Mouse (Mus musculus) intestine, embryonic 15.5 days (tissue): ENCODE measurements around the gene Ildr2. TPM values are rescaled to one million over a fixed set of nuclear protein-coding genes. Genes with fewer than 3 reads are reported as not detected.

Source experiments
- ATAC-seq: fragments of 200-750 bp; cut with Nextera tagmentation; 2 replicates; pipeline ENCODE4 v1.8.0; 2017; ENCODE audit warnings: moderate TSS enrichment, moderate library complexity
- H3K27ac ChIP-seq: fragments of 300-500 bp; sonication (generic); 2 replicates; pipeline ENCODE4 v1.5.1; 2015; ENCODE audit warnings: mild to moderate bottlenecking, inconsistent platforms
- H3K27me3 ChIP-seq: fragments of 300-500 bp; sonication (generic); replicated peaks from 2 replicates; pipeline ENCODE4 v1.6.1; 2015; ENCODE audit warnings: inconsistent platforms
- H3K36me3 ChIP-seq: fragments of 300-500 bp; sonication (generic); 2 replicates; pipeline ENCODE4 v1.6.1; 2015; ENCODE audit warnings: inconsistent platforms
- H3K4me1 ChIP-seq: fragments of 300-500 bp; sonication (generic); replicated peaks from 2 replicates; pipeline ENCODE4 v1.6.1; 2015; ENCODE audit warnings: inconsistent platforms
- H3K4me2 ChIP-seq: fragments of 300-500 bp; sonication (generic); replicated peaks from 2 replicates; pipeline ENCODE4 v1.6.1; 2015; ENCODE audit warnings: mild to moderate bottlenecking, inconsistent platforms
- H3K4me3 ChIP-seq: fragments of 300-500 bp; sonication (generic); replicated peaks from 2 replicates; pipeline ENCODE4 v1.5.1; 2015; ENCODE audit warnings: inconsistent platforms
- H3K9ac ChIP-seq: fragments of 300-500 bp; sonication (generic); 2 replicates; pipeline ENCODE4 v1.6.1; 2015; ENCODE audit warnings: inconsistent platforms
- H3K9me3 ChIP-seq: fragments of 300-500 bp; sonication (generic); 2 replicates; pipeline ENCODE4 v1.6.1; 2016; ENCODE audit warnings: inconsistent platforms
- WGBS: fragments of 180-500 bp; shearing (Covaris S2); methylation state at CpG from one replicate; pipeline ENCODE4 v1.1.7; 2015; 5-methylcytosine and 5-hydroxymethylcytosine counted together
- polyA plus RNA-seq: library from polyadenylated mRNA; unstranded; fragments of >200 nt; fragmentation: Nextera tagmentation; extraction: Ambion mirVana; gene quantifications from 2 replicates; pipeline ENCODE4 v1.2.1, GENCODE M21; 2015

The Ildr2 gene
- polyA plus RNA-seq, 1 experiment from 2014 or later = 0.67 TPM

GRCm38 (mm10) chr1:166293086-166293485, 39.1 kb downstream of the Ildr2 start:
- Histone ChIP-seq H3K4me3 (no peak overlapping the region), H3K27me3 (no peaks in the 10 kb centered on the region), H3K27ac (no peak overlapping the region), H3K4me2 (no peak overlapping the region), H3K9ac (no peak overlapping the region), H3K36me3 (no peaks in the 10 kb centered on the region), H3K9me3 (no peaks in the 10 kb centered on the region), H3K4me1 (no peaks in the 10 kb centered on the region)
- 62% methylated on average over 3 of the region's 3 CpGs for WGBS
- no peak for ATAC-seq

GRCm38 (mm10) chr1:166295548-166295947, 41.6 kb downstream of the Ildr2 start:
- ATAC-seq = peak; percentile 43; the same call in 1 of the 2 replicates
- no peaks in the 10 kb centered on the region for H3K36me3 ChIP-seq
- H3K4me3 ChIP-seq = no peak overlapping the region
- no peaks in the 10 kb centered on the region for H3K4me1 ChIP-seq
- H3K27ac ChIP-seq = no peak overlapping the region
- no peaks in the 10 kb centered on the region for H3K9me3 ChIP-seq
- no peak overlapping the region for H3K4me2 ChIP-seq
- H3K27me3 ChIP-seq = no peaks in the 10 kb centered on the region
- 54% methylated on average over 7 of the region's 7 CpGs for WGBS
- no peak overlapping the region for H3K9ac ChIP-seq

GRCm38 (mm10) chr1:166296371-166296770, 42.4 kb downstream of the Ildr2 start:
- no peaks in the 10 kb centered on the region for H3K4me1 ChIP-seq
- H3K4me2 ChIP-seq = no peak overlapping the region
- no peaks in the 10 kb centered on the region for H3K36me3 ChIP-seq
- H3K9ac ChIP-seq = no peak overlapping the region
- WGBS = 79% methylated on average over 9 of the region's 9 CpGs
- H3K27ac ChIP-seq = no peak overlapping the region
- no peaks in the 10 kb centered on the region for H3K27me3 ChIP-seq
- no peaks in the 10 kb centered on the region for H3K9me3 ChIP-seq
- H3K4me3 ChIP-seq = no peak overlapping the region
- no peak for ATAC-seq

- H3K27ac ChIP-seq = no peak overlapping the region
- no peak overlapping the region for H3K4me2 ChIP-seq
- H3K4me1 ChIP-seq = no peaks in the 10 kb centered on the region
- no peaks in the 10 kb centered on the region for H3K36me3 ChIP-seq
- no peak for ATAC-seq
- 66% methylated on average over 8 of the region's 8 CpGs for WGBS
- H3K9ac ChIP-seq = no peak overlapping the region
- no peak overlapping the region for H3K4me3 ChIP-seq
- no peaks in the 10 kb centered on the region for H3K9me3 ChIP-seq
- no peaks in the 10 kb centered on the region for H3K27me3 ChIP-seq
Observed at GRCm38 (mm10) chr1:166296971-166297370, 43.0 kb downstream of the Ildr2 start.

- Histone ChIP-seq H3K27ac (no peak overlapping the region), H3K9ac (no peak overlapping the region), H3K4me3 (no peak overlapping the region), H3K27me3 (no peaks in the 10 kb centered on the region), H3K4me2 (no peak overlapping the region), H3K4me1 (no peaks in the 10 kb centered on the region), H3K36me3 (no peaks in the 10 kb centered on the region), H3K9me3 (no peaks in the 10 kb centered on the region)
- no peak for ATAC-seq
- WGBS = 50% methylated on average over 15 of the region's 15 CpGs
Observed at GRCm38 (mm10) chr1:166297499-166298111, 43.7 kb downstream of the Ildr2 start.

- H3K4me3 ChIP-seq = no peak overlapping the region
- H3K4me1 ChIP-seq = no peaks in the 10 kb centered on the region
- no peaks in the 10 kb centered on the region for H3K36me3 ChIP-seq
- no peak overlapping the region for H3K9ac ChIP-seq
- WGBS = 95% methylated on average over 2 of the region's 2 CpGs
- no peaks in the 10 kb centered on the region for H3K9me3 ChIP-seq
- H3K27me3 ChIP-seq = no peaks in the 10 kb centered on the region
- no peak overlapping the region for H3K4me2 ChIP-seq
- H3K27ac ChIP-seq = no peak overlapping the region
- ATAC-seq = no peak
Observed at GRCm38 (mm10) chr1:166298884-166299283, 44.9 kb downstream of the Ildr2 start.

- ATAC-seq = no peak
- no peaks in the 10 kb centered on the region for H3K9me3 ChIP-seq
- H3K9ac ChIP-seq = no peak overlapping the region
- no peak overlapping the region for H3K4me3 ChIP-seq
- H3K4me2 ChIP-seq = no peak overlapping the region
- H3K27ac ChIP-seq = no peak overlapping the region
- no peaks in the 10 kb centered on the region for H3K27me3 ChIP-seq
- WGBS = 83% methylated on average over 8 of the region's 8 CpGs
- H3K4me1 ChIP-seq = no peaks in the 10 kb centered on the region
- no peaks in the 10 kb centered on the region for H3K36me3 ChIP-seq
Observed at GRCm38 (mm10) chr1:166299821-166300220, 45.9 kb downstream of the Ildr2 start.

GRCm38 (mm10) chr1:166300526-166300925, 46.6 kb downstream of the Ildr2 start:
- Histone ChIP-seq H3K27ac (no peak overlapping the region), H3K9me3 (no peaks in the 10 kb centered on the region), H3K27me3 (no peaks in the 10 kb centered on the region), H3K4me1 (no peaks in the 10 kb centered on the region), H3K9ac (no peak overlapping the region), H3K36me3 (no peaks in the 10 kb centered on the region), H3K4me2 (no peak overlapping the region), H3K4me3 (no peak overlapping the region)
- ATAC-seq = no peak
- 74% methylated on average over 3 of the region's 3 CpGs for WGBS

- WGBS = 66% methylated on average over 8 of the region's 8 CpGs
- no peak overlapping the region for H3K27ac ChIP-seq
- H3K27me3 ChIP-seq = peaks cover 18% of the 10 kb centered on the region
- no peaks in the 10 kb centered on the region for H3K9me3 ChIP-seq
- ATAC-seq = no peak
- no peak overlapping the region for H3K4me3 ChIP-seq
- peaks cover 6% of the 10 kb centered on the region; the same call in 1 of the 2 replicates for H3K4me1 ChIP-seq
- no peaks in the 10 kb centered on the region for H3K36me3 ChIP-seq
- H3K4me2 ChIP-seq = no peak overlapping the region
- H3K9ac ChIP-seq = no peak overlapping the region
Observed at GRCm38 (mm10) chr1:166304352-166305240, 50.7 kb downstream of the Ildr2 start.

- peak overlapping the region; percentile 39; the same call in 1 of the 2 replicates for H3K9ac ChIP-seq
- no peak for ATAC-seq
- no peak overlapping the region for H3K27ac ChIP-seq
- H3K27me3 ChIP-seq = peaks cover 25% of the 10 kb centered on the region
- H3K9me3 ChIP-seq = no peaks in the 10 kb centered on the region
- WGBS = 14% methylated on average over 5 of the region's 5 CpGs
- H3K4me2 ChIP-seq = peak overlapping the region; percentile 94
- peak overlapping the region; percentile 44 for H3K4me3 ChIP-seq
- H3K4me1 ChIP-seq = peaks cover 6% of the 10 kb centered on the region; the same call in 1 of the 2 replicates
- no peaks in the 10 kb centered on the region for H3K36me3 ChIP-seq
Observed at GRCm38 (mm10) chr1:166308471-166308850, 54.5 kb downstream of the Ildr2 start.

- H3K4me3 ChIP-seq = peak overlapping the region; percentile 44
- ATAC-seq = peak; percentile 86
- H3K4me1 ChIP-seq = peaks cover 6% of the 10 kb centered on the region; the same call in 1 of the 2 replicates
- peaks cover 25% of the 10 kb centered on the region for H3K27me3 ChIP-seq
- H3K4me2 ChIP-seq = peak overlapping the region; percentile 94
- no peaks in the 10 kb centered on the region for H3K36me3 ChIP-seq
- under 1% methylated on average over 94 of the region's 94 CpGs for WGBS
- peak overlapping the region; percentile 39; the same call in 1 of the 2 replicates for H3K9ac ChIP-seq
- H3K27ac ChIP-seq = no peak overlapping the region
- H3K9me3 ChIP-seq = no peaks in the 10 kb centered on the region
Observed at GRCm38 (mm10) chr1:166308851-166309715, 55.1 kb downstream of the Ildr2 start.

GRCm38 (mm10) chr1:166311151-166311550, 57.2 kb downstream of the Ildr2 start:
- 67% methylated on average over 5 of the region's 5 CpGs for WGBS
- no peak overlapping the region for H3K4me2 ChIP-seq
- no peak overlapping the region for H3K4me3 ChIP-seq
- ATAC-seq = no peak
- no peak overlapping the region for H3K9ac ChIP-seq
- no peak overlapping the region for H3K27ac ChIP-seq
- no peaks in the 10 kb centered on the region for H3K9me3 ChIP-seq
- no peaks in the 10 kb centered on the region for H3K36me3 ChIP-seq
- peaks cover 25% of the 10 kb centered on the region for H3K27me3 ChIP-seq
- H3K4me1 ChIP-seq = peaks cover 6% of the 10 kb centered on the region; the same call in 1 of the 2 replicates
